ENCODE assay signal across 8 mouse cellular contexts in the genomic region with DNA sequence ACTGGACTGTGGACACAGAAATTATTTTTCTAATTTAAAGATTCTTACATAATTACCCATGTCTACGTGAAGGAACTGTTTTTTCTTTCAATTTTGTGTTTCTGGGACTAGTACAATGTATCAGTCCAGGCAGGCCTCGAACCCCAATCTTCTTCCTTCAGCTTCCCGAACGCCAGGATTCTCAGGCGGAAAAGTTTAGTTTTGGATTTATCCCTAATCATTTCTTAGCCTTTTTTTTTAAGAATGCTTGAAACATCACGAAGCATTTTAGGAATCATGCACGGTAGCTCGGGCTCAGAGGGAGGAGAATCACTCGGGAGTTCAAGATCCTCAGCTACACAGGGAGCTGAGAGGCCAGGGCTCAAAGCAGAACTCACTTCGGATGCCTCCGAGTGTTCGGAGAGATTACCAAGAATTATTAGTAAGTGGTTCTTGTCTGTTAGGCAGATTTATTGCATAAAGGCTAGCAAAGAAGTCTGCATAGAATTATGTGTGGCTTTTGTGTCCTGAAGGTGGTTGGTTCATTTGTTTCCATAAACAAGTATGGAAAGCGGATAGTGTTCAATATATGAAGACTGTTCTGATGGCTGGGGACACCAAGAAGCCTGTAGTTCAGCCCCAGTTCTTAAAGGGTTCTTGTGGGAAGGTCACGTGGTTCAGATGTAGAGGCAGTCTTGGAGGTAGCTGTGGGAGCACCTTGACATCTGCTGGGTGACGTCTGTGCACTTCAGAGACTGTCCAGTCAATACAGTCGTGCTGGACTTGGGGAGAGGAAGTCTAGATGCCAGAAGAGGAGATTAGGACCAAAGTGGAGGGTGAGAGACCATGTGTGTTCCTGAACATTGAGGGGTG. TPM values are rescaled to one million over a fixed set of nuclear protein-coding genes. Genes with fewer than 3 reads are reported as not detected.
DNase-seq lines count a peak whose midpoint lies in the region; ATAC-seq and TF ChIP-seq lines count a peak whose summit lies in the region.

No protein-coding gene starts in this region.

- DNase-seq in left cerebral cortex, adult 2 months (ENCODE audit: extremely low spot score in 1 of 2, low spot score in 2 of 2) = no peak
- no peak for DNase-seq in left cerebral cortex, postnatal 4 days
- DNase-seq in intestine, embryonic 14.5 days (ENCODE audit: low spot score) = no peak
- no peak for DNase-seq in cerebellum, postnatal 25 days
- DNase-seq in kidney, postnatal 25 days = no peak

- peak overlapping the region; percentile 39 for H3K4me2 ChIP-seq in embryonic facial prominence, embryonic 12.5 days (replicated peaks)
- H3K4me2 ChIP-seq in intestine, embryonic 14.5 days (ENCODE audit: low read length) = peak overlapping the region; percentile 43
- peak overlapping the region; percentile 52 for H3K4me2 ChIP-seq in neural tube, embryonic 13.5 days

- no peaks in the 10 kb centered on the region for H3K36me3 ChIP-seq in embryonic facial prominence, embryonic 12.5 days
- no peaks in the 10 kb centered on the region for H3K36me3 ChIP-seq in intestine, embryonic 14.5 days (ENCODE audit: control insufficient read depth, insufficient read depth, low read length)
- no peaks in the 10 kb centered on the region for H3K36me3 ChIP-seq in neural tube, embryonic 13.5 days

- H3K4me3 ChIP-seq in left cerebral cortex, adult 2 months = peak overlapping the region; percentile 44
- peak overlapping the region; percentile 30 for H3K4me3 ChIP-seq in embryonic facial prominence, embryonic 12.5 days
- peak overlapping the region; percentile 35 for H3K4me3 ChIP-seq in intestine, embryonic 14.5 days (ENCODE audit: low read depth, low read length)
- H3K4me3 ChIP-seq in neural tube, embryonic 13.5 days = peak overlapping the region; percentile 38

- intact Hi-C loops in left cerebral cortex, adult 2 months (cut with DNase I) = loop anchor here (1.0 kb wide), 1 partner anchor 18 kb away; no protein-coding TSS in a partner anchor
- intact Hi-C loops in left cerebral cortex, postnatal 4 days (cut with DNase I) = no loop called here

- TF ChIP-seq CTCF in left cerebral cortex, adult 2 months (IDR thresholded peaks at IDR 0.05) = no peak

- H3K27ac ChIP-seq in left cerebral cortex, adult 2 months = peak overlapping the region; percentile 88
- no peak overlapping the region for H3K27ac ChIP-seq in embryonic facial prominence, embryonic 12.5 days
- peak overlapping the region; percentile 8; the same call in 1 of the 2 replicates for H3K27ac ChIP-seq in intestine, embryonic 14.5 days (ENCODE audit: low read depth)
- H3K27ac ChIP-seq in neural tube, embryonic 13.5 days (replicated peaks) = peak overlapping the region; percentile 62

- 43% methylated on average over 16 of the region's 16 CpGs for WGBS in embryonic facial prominence, embryonic 12.5 days
- WGBS in intestine, embryonic 14.5 days = 33% methylated on average over 16 of the region's 16 CpGs
- 46% methylated on average over 16 of the region's 16 CpGs for WGBS in neural tube, embryonic 13.5 days

- no peak for ATAC-seq in embryonic facial prominence, embryonic 12.5 days (ENCODE audit: insufficient number of reproducible peaks, insufficient read depth, low FRiP score, low TSS enrichment)
- ATAC-seq in intestine, embryonic 14.5 days (replicated peaks; ENCODE audit: low FRiP score, low TSS enrichment, low read depth) = no peak
- no peak for ATAC-seq in neural tube, embryonic 13.5 days (ENCODE audit: low read depth)
- ATAC-seq in inflammation-experienced regulatory T-cells, adult 6 months = no peak

- H3K4me1 ChIP-seq in embryonic facial prominence, embryonic 12.5 days = peaks cover 10% of the 10 kb centered on the region; the same call in 1 of the 2 replicates
- H3K4me1 ChIP-seq in intestine, embryonic 14.5 days (replicated peaks; ENCODE audit: control insufficient read depth, insufficient read depth, low read length) = no peaks in the 10 kb centered on the region; the same call in 1 of the 2 replicates
- peaks cover 7% of the 10 kb centered on the region; the same call in 1 of the 2 replicates for H3K4me1 ChIP-seq in neural tube, embryonic 13.5 days (replicated peaks)

- no peaks in the 10 kb centered on the region for H3K27me3 ChIP-seq in embryonic facial prominence, embryonic 12.5 days
- H3K27me3 ChIP-seq in intestine, embryonic 14.5 days (replicated peaks; ENCODE audit: control insufficient read depth, insufficient read depth, low read length) = no peaks in the 10 kb centered on the region
- H3K27me3 ChIP-seq in neural tube, embryonic 13.5 days = no peaks in the 10 kb centered on the region

- no peak overlapping the region for H3K9ac ChIP-seq in embryonic facial prominence, embryonic 12.5 days
- H3K9ac ChIP-seq in intestine, embryonic 14.5 days (ENCODE audit: low read length) = peak overlapping the region; percentile 37
- peak overlapping the region; percentile 62 for H3K9ac ChIP-seq in neural tube, embryonic 13.5 days

- H3K9me3 ChIP-seq in embryonic facial prominence, embryonic 12.5 days = no peaks in the 10 kb centered on the region
- H3K9me3 ChIP-seq in intestine, embryonic 14.5 days (ENCODE audit: control insufficient read depth, low read length) = no peaks in the 10 kb centered on the region
- H3K9me3 ChIP-seq in neural tube, embryonic 13.5 days = no peaks in the 10 kb centered on the region

RNA-seq across cellular contexts. Expression of a gene that starts 9.7 kb away (rescaled TPM):
- total RNA-seq in left cerebral cortex, adult 2 months (2021) = 10 to 100 TPM; 16.0 to 16.2 TPM
- total RNA-seq in left cerebral cortex, postnatal 4 days (2021) = 10 to 100 TPM; 25.0 to 28.6 TPM
- 14.8 and 16.6 TPM in 2 replicates for polyA plus RNA-seq in embryonic facial prominence, embryonic 12.5 days (2016; fragmentation: Nextera tagmentation; extraction: Ambion mirVana)
- polyA plus RNA-seq in intestine, embryonic 14.5 days (2014; fragmentation: Nextera tagmentation; extraction: Ambion mirVana) = 8.9 and 10.0 TPM in 2 replicates
- 18.2 and 20.5 TPM in 2 replicates for polyA plus RNA-seq in neural tube, embryonic 13.5 days (2015; fragmentation: Nextera tagmentation; extraction: Ambion mirVana)
- polyA plus RNA-seq in inflammation-experienced regulatory T-cells, adult 6 months (2017; shearing (Covaris generic)) = 1 to 10 TPM; 1.1 to 2.1 (median 1.5) TPM

RNA-seq across cellular contexts. Expression of a gene that starts 11.7 kb away (rescaled TPM):
- not detected for total RNA-seq in left cerebral cortex, adult 2 months (2021)
- not detected for total RNA-seq in left cerebral cortex, postnatal 4 days (2021)
- not detected in 2 replicates for polyA plus RNA-seq in embryonic facial prominence, embryonic 12.5 days (2016; fragmentation: Nextera tagmentation; extraction: Ambion mirVana)
- 0.54 and 1.5 TPM in 2 replicates for polyA plus RNA-seq in intestine, embryonic 14.5 days (2014; fragmentation: Nextera tagmentation; extraction: Ambion mirVana)
- 0.67 and 1.0 TPM in 2 replicates for polyA plus RNA-seq in neural tube, embryonic 13.5 days (2015; fragmentation: Nextera tagmentation; extraction: Ambion mirVana)
- 1 to 10 TPM; 2.6 to 7.4 (median 6.1) TPM for polyA plus RNA-seq in inflammation-experienced regulatory T-cells, adult 6 months (2017; shearing (Covaris generic))

RNA-seq across cellular contexts. Expression of a gene that starts 43.6 kb away (rescaled TPM):
- 1 to 10 TPM; 6.9 to 9.5 TPM for total RNA-seq in left cerebral cortex, adult 2 months (2021)
- 10 to 100 TPM; 13.2 to 14.2 TPM for total RNA-seq in left cerebral cortex, postnatal 4 days (2021)
- 12.3 and 14.8 TPM in 2 replicates for polyA plus RNA-seq in embryonic facial prominence, embryonic 12.5 days (2016; fragmentation: Nextera tagmentation; extraction: Ambion mirVana)
- polyA plus RNA-seq in intestine, embryonic 14.5 days (2014; fragmentation: Nextera tagmentation; extraction: Ambion mirVana) = 15.6 and 17.7 TPM in 2 replicates
- 12.9 and 13.1 TPM in 2 replicates for polyA plus RNA-seq in neural tube, embryonic 13.5 days (2015; fragmentation: Nextera tagmentation; extraction: Ambion mirVana)
- 10 to 100 TPM in 1 of 3 experiments, 1 to 10 TPM in 2; 7.3 to 10.0 (median 8.0) TPM for polyA plus RNA-seq in inflammation-experienced regulatory T-cells, adult 6 months (2017; shearing (Covaris generic))
